Mouse (Mus musculus): ENCODE results near the gene Gm27021.

DNA sequence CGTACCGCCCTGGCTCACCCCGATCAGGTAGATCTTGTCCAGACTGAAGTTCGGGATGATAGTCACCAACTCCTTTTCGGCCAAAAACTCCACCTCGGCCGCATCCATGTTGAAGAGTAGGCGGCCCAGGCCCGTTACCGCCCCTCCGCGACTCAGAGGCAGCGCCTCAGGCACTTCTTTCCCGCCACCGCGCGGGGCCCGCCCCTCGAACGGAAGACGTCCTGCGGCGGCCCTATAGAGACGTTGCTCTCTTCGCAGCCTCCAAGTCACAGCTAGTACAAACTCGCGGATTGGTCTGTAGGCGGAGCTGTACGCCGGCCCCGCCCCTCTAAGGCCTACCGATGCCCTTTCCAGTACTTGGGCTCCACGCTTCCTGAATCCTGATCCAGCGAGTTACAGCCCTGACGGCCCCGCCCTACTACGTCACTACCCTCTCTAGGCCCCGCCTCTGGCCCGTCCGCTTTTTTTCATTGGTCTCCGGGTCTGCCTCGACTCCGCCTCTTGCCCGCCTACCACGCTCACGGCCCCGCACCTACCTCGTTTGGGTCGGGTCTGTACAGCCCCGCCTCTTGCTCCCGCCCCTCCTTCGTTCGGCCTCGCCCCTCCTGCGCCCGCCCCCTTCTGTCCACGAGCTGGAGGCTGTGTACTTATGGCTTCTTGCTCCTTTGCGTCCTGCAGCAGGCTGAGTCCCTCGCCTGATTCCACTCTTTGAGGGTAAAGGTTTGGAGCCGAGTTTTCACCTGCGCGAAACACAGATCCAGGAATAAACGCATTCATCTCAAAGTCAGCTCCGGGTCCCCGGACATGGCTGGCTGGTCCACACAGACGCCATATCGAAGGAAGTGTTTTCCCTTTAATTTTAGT is 78.7 kb downstream of the Gm27021 start, which contains the start of gene Gins2:
- no peak for TF ChIP-seq CTCF (IDR thresholded peaks at IDR 0.05; ENCODE audit: borderline replicate concordance, extremely low read depth, insufficient read depth, insufficient read length)
- TF ChIP-seq POLR2A (IDR thresholded peaks at IDR 0.05; ENCODE audit: borderline replicate concordance, extremely low read depth, insufficient read depth, insufficient read length, poor library complexity, severe bottlenecking): no peak
